Mouse (Mus musculus): ENCODE measurements at regions not wholly inside any gene's neighbourhood (a gene's known extent, or its start where the extent isn't known, plus 50 kb on each side); places are given as distances from the start of the nearest gene placed in this dataset.

DNA sequence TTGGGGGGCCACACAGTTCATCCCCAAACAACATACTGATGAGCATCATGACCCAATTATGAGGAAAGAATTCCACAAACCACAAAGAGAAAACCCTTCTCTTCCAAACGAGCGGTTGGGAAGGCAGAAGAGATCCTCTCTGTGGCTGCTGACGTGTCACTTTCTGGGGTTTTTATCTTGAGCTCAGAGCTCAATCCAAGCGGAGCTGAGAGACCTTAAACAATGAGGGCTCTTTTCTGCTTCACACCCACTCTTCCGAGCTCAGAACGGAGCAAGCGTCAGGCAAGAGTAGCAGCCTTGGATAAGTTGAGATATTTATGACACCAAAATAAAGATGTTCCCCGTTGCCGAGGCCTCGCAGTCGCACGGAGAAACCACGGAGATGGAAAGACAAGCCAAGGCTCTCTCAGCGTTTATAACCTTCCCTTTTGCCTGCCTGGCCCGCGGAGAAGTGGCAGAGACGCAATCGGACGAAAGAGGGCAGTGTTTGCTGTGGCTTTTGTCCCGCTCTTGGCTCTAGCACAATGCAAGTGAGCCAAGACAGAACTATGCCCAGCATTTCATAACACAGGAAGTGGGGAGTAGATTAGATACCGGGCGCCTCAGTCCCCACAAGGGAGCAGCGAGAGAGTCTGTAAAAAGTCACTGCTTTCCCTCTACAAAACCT lies 100.7 kb downstream of the Chic2 start:
- peak; percentile 84 for TF ChIP-seq CTCF (IDR thresholded peaks at IDR 0.05)
- H3K27ac ChIP-seq, result peak overlapping the region; percentile 67; the same call in 1 of the 2 replicates
- peak; percentile 81 to 85 for DNase-seq (ENCODE audit: extremely low spot score in 1 of 2, low spot score in 2 of 2)
- intact Hi-C loops (cut with DNase I), result loop anchor here (1.0 to 10.0 kb wide), 6 partner anchors 98 to 632 kb away; partner anchors contain the start of gene Chic2
- peak overlapping the region; percentile 35 for H3K4me3 ChIP-seq

- TF ChIP-seq CTCF (IDR thresholded peaks at IDR 0.05), result no peak
- intact Hi-C loops (cut with DNase I), result loop anchor here (5.0 to 10.0 kb wide), 4 partner anchors 101 to 629 kb away; partner anchors contain the start of gene Chic2
- DNase-seq (ENCODE audit: extremely low spot score in 1 of 2, low spot score in 2 of 2), result no peak
- Histone ChIP-seq H3K27ac (no peak overlapping the region), H3K4me3 (no peak overlapping the region)
Measured at GRCm38 (mm10) chr5:74941426-74941825, 103.1 kb downstream of the Chic2 start.

GRCm38 (mm10) chr5:74937416-74937940 lies 107.1 kb downstream of the Chic2 start:
- DNase-seq (ENCODE audit: extremely low spot score in 1 of 2, low spot score in 2 of 2), result no peak
- intact Hi-C loops (cut with DNase I), result no loop called here
- no peak overlapping the region for H3K27ac ChIP-seq
- no peak for TF ChIP-seq CTCF (IDR thresholded peaks at IDR 0.05)
- no peak overlapping the region for H3K4me3 ChIP-seq

DNA sequence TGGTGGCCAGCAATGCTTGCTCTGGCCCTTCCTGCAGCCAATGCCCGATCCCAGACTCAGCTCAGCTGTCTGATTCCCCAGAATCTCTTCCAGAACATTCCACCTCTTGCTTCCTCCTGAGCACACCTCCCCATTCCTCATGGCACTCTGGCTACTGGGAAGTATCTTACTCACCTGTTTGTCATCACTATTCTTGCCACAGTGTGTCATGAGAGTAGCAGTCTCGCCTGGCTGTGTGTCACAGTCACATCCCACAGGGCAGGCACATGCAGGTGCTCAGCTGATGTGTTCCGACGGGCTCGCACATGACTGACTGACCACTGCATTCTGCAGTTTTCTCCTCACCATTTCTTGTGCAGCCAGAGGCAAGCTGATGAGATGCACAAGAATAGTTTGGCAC lies 108.5 kb downstream of the Chic2 start:
- DNase-seq (ENCODE audit: extremely low spot score in 1 of 2, low spot score in 2 of 2), result no peak
- no peak overlapping the region for H3K27ac ChIP-seq
- no peak overlapping the region for H3K4me3 ChIP-seq
- intact Hi-C loops (cut with DNase I), result no loop called here
- TF ChIP-seq CTCF (IDR thresholded peaks at IDR 0.05), result no peak

DNA sequence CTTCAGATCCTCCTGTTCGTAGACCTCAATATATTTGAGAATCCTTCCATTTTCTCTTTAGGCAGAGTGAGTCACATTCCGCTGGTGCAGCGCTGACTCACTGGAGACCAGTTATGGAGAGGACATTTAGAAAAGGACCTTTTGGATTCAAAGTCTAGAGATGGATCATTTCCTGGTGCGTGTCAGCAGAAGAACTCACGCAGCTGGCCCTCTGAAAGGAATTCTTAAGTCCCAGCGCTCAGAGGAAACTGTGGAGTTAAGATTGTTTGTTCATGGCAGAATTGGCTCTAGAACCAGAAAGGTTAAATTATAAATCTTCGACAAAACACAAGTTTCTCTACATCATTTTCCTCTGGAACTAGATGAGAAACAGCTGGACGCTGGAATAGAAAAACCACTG lies 108.9 kb downstream of the Chic2 start:
- intact Hi-C loops (cut with DNase I), result no loop called here
- no peak for TF ChIP-seq CTCF (IDR thresholded peaks at IDR 0.05)
- Histone ChIP-seq H3K4me3 (no peak overlapping the region), H3K27ac (no peak overlapping the region)
- no peak for DNase-seq (ENCODE audit: extremely low spot score in 1 of 2, low spot score in 2 of 2)

DNA sequence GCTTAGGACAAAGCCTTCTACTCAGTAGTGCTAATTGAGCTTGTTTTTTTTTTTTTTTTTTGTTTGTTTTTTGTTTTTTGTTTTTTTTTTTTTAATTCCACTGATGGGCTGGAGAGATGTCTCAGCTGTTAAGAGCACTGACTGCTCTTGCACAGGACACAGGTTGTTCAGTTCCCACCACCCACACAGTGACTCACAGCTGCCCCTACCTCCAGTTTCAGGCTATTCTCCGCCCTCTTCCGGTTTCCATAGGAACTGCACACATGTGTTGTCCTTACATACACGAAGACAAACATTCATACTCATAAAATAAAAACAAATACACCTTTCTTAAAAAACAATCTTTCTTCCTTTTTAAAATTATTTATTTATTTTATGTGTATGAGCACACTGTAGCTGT lies 111.3 kb downstream of the Chic2 start:
- H3K27ac ChIP-seq, result no peak overlapping the region
- no peak for TF ChIP-seq CTCF (IDR thresholded peaks at IDR 0.05)
- no peak for DNase-seq (ENCODE audit: extremely low spot score in 1 of 2, low spot score in 2 of 2)
- intact Hi-C loops (cut with DNase I), result no loop called here
- H3K4me3 ChIP-seq, result no peak overlapping the region

DNA sequence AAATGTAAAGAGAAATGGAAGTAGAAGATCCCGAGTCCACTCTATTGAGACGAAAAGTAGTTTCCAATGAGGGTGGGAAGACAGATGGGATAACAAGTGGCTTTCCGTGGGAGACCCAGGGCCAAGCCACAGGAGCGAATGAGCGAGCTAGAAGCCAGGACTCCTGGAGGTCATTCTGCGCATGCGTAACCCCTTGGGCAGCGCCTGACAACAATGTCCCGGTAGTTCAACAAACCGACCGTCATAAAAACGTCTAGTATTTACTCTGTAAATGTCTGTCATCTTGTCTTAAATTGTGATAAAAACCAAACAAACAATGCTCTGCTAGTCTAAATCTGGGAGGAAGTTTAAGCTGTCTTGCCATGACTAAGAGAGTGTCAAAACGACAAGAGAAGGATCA lies 112.4 kb downstream of the Chic2 start:
- DNase-seq (ENCODE audit: extremely low spot score in 1 of 2, low spot score in 2 of 2), result no peak
- no peak for TF ChIP-seq CTCF (IDR thresholded peaks at IDR 0.05)
- intact Hi-C loops (cut with DNase I), result no loop called here
- Histone ChIP-seq H3K27ac (no peak overlapping the region), H3K4me3 (no peak overlapping the region)

- DNase-seq (ENCODE audit: extremely low spot score in 1 of 2, low spot score in 2 of 2), result no peak
- intact Hi-C loops (cut with DNase I), result no loop called here
- TF ChIP-seq CTCF (IDR thresholded peaks at IDR 0.05), result no peak
- H3K4me3 ChIP-seq, result no peak overlapping the region
- no peak overlapping the region for H3K27ac ChIP-seq
Measured at GRCm38 (mm10) chr5:74931765-74932164, 112.8 kb downstream of the Chic2 start.

- no peak for TF ChIP-seq CTCF (IDR thresholded peaks at IDR 0.05)
- Histone ChIP-seq H3K27ac (no peak overlapping the region), H3K4me3 (no peak overlapping the region)
- intact Hi-C loops (cut with DNase I), result no loop called here
- DNase-seq (ENCODE audit: extremely low spot score in 1 of 2, low spot score in 2 of 2), result no peak
Measured at GRCm38 (mm10) chr5:74927543-74927942, 117.0 kb downstream of the Chic2 start.

DNA sequence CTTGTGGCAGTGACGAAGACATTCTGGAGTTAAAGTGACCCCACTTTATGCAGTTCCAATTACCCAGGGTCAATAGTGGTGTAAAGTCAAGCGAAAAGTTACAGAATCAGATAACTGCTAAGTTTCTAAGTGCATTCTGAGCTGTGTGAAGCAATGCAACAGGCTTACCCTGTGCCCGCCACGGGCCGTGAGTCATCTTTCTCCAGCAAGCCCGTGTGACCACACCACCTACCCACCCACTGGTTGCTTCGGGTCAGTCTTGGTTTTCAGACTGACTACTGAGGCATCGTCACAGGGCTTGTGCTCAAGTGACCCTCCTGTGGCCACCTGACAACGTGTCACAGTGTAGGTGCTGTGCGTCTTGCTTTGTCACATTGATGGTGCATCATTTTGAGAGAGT lies 118.8 kb downstream of the Chic2 start:
- TF ChIP-seq CTCF (IDR thresholded peaks at IDR 0.05), result no peak
- no peak for DNase-seq (ENCODE audit: extremely low spot score in 1 of 2, low spot score in 2 of 2)
- no peak overlapping the region for H3K4me3 ChIP-seq
- no peak overlapping the region for H3K27ac ChIP-seq
- intact Hi-C loops (cut with DNase I), result no loop called here

DNA sequence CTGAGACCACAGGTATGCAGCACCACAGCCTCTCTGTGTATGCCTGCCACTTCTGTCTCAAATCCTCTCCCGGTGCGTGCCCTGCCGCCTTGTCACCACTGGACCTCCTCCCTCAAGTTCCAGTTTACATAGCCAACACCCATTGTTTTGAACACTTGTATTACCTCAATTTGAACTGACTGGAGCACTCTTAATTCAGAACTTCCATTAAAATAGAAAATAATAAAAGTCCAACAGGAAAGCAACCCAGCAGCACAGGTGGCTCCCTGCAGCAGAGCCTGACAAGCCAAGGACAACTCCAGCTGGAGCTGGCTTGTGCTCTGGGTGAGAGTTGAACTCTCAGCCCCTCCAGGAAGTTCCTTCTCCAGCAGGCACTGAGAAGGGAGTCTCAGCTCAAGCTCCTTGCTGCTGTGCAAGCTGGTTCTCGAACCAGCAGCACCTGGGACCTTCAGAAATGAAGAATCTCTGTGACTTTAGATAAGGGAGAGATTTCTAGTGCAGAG lies 120.5 kb downstream of the Chic2 start:
- H3K4me3 ChIP-seq, result no peak overlapping the region
- no peak for DNase-seq (ENCODE audit: extremely low spot score in 1 of 2, low spot score in 2 of 2)
- intact Hi-C loops (cut with DNase I), result no loop called here
- no peak overlapping the region for H3K27ac ChIP-seq
- TF ChIP-seq CTCF (IDR thresholded peaks at IDR 0.05), result no peak

DNA sequence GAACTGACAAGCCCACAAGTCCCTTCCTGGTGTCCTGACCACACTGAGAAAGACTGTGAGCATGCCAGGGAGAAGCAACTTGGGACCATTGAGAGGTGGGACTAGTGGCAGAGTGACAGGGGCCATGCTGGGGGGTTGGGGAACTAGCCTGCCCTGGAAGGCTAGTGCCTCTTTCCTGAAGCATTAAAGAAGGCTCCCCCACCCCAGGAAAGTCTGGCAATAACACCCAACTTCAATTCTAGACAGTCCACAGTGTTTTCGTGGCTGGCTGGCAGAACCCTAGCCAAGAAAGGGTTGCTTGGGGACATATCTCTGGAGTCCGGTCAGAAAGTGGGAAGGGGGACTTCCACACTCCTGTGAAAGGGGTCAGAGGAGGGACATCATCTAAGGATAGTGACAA lies 121.2 kb downstream of the Chic2 start:
- intact Hi-C loops (cut with DNase I), result no loop called here
- no peak overlapping the region for H3K27ac ChIP-seq
- no peak overlapping the region for H3K4me3 ChIP-seq
- DNase-seq (ENCODE audit: extremely low spot score in 1 of 2, low spot score in 2 of 2), result no peak
- no peak for TF ChIP-seq CTCF (IDR thresholded peaks at IDR 0.05)

DNA sequence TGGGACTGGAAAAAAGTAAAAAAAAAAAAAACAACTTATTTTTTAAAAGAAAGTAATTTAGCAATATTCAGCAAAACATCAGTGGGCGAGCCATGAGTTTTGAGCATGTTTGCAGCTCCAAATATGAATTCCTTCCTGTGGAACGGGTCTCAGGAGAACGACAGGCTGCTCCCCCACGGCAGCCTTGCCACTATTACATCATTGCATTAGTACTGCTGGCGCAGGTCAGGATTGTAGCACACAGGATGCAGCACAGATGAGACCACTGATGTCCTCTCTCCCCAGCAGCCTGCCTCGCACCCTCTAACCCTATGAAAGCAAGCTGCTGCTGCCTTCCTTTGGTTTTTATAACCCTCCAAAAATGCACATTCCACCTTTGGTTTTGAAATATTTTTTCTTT lies 121.7 kb downstream of the Chic2 start:
- H3K4me3 ChIP-seq, result no peak overlapping the region
- no peak for DNase-seq (ENCODE audit: extremely low spot score in 1 of 2, low spot score in 2 of 2)
- H3K27ac ChIP-seq, result no peak overlapping the region
- no peak for TF ChIP-seq CTCF (IDR thresholded peaks at IDR 0.05)
- intact Hi-C loops (cut with DNase I), result no loop called here
